Mouse (Mus musculus) gastrocnemius, postnatal 14 days (tissue): ENCODE results near the gene Pklr. TPM values are rescaled to one million over a fixed set of nuclear protein-coding genes. Genes with fewer than 3 reads are reported as not detected.
A peak's percentile ranks its signal among the peaks of the same experiment; 100 is the strongest.
"Not testable (repeated sequence)": the region's sequence is repeated elsewhere in the genome, so short reads cannot be mapped to it uniquely, and the experiment has no call there.

Experiments
- DNase-seq: peaks from one replicate; pipeline ENCODE4 v3.0.0; 2021; ENCODE audit warnings: mixed read lengths
- intact Hi-C: fragments of 180-260 bp; cut with DNase I; formaldehyde crosslinking; loops from one replicate; pipeline ENCODE4 v1.15.1; 2025; ENCODE audit warnings: low total_unique reads
- total RNA-seq, 2 experiments: library from RNA; stranded (reverse); gene quantifications; 2 replicates each; pipeline ENCODE4 v1.2.3; 2021

The Pklr gene
- total RNA-seq, 2 experiments from 2014 or later, result not detected

- intact Hi-C loops, result loop anchor here (5.0 kb wide), 2 partner anchors 52 to 67 kb away; partner anchors contain the start of gene Rusc1
Measured at GRCm38 (mm10) chr3:89159616-89160344, 23.8 kb downstream of the Pklr start, which contains the start of gene Hcn3. Hcn3 (minus strand) TSS chr3:89160196.

DNA sequence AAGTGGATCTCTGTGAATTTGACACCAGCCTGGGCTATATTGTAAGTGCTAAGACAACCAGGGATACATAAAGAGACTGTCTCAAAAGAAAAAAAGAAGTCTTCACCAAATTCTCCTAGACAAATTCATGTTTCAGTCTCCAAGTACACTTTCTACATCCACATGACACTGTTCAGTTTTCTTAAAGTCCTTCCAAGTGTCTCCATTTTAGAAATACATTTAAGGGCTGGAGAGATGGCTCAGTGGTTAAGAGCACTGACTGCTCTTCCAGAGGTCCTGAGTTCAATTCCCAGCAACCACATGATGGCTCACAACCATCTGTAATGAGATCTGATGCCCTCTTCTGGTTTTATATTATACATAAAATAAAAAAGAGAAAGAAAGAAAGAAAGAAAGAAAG is 25.3 kb downstream of the Pklr start:
- DNase-seq, intact Hi-C loops: not testable (repeated sequence)

More at GRCm38 (mm10) chr3:89159616-89160344, 23.8 kb downstream of the Pklr start, which contains the start of gene Hcn3:
- DNase-seq, result peak; percentile 68

DNA sequence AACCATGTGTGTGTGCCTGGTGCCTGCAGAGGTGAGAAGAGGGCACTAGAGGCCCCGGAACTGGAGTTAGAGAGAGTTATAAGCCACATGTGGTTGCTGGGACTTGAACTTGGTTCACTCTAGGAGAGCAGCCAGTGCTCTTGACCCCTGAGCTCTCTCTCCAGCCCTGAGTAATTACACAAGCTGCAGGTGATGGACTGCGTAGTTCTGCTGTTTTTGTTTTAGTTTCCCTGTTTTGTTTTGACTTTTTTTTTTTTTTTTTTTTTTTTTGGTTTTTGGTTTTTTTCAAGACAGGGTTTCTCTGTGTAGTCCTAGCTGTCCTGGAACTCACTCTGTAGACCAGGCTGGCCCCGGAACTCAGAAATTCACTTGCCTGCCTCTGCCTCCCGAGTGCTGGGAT is 25.8 kb downstream of the Pklr start:
- DNase-seq, result no peak
- intact Hi-C loops, result no loop called here

DNA sequence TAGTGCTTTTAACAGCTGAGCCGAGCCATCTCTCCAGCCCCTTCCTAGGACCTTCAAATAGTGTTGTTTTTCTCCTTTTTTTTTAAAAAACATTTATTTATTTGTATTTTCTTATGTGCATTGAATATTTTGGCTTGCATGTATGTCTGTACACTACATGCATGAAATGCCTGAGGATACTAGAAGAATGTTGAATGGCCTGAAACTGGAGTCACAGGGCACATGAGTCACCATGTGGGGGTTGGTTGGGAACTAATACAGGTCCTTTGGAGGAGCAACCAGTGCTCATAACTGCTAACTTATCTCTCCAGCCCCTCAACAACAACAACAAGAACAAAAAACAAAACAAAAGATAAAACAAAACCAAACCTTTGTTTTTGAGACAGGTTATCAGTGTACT is 27.2 kb downstream of the Pklr start:
- DNase-seq, result no peak
- intact Hi-C loops, result no loop called here

GRCm38 (mm10) chr3:89163643-89164245 is 27.8 kb downstream of the Pklr start:
- intact Hi-C loops, result no loop called here
- no peak for DNase-seq

DNA sequence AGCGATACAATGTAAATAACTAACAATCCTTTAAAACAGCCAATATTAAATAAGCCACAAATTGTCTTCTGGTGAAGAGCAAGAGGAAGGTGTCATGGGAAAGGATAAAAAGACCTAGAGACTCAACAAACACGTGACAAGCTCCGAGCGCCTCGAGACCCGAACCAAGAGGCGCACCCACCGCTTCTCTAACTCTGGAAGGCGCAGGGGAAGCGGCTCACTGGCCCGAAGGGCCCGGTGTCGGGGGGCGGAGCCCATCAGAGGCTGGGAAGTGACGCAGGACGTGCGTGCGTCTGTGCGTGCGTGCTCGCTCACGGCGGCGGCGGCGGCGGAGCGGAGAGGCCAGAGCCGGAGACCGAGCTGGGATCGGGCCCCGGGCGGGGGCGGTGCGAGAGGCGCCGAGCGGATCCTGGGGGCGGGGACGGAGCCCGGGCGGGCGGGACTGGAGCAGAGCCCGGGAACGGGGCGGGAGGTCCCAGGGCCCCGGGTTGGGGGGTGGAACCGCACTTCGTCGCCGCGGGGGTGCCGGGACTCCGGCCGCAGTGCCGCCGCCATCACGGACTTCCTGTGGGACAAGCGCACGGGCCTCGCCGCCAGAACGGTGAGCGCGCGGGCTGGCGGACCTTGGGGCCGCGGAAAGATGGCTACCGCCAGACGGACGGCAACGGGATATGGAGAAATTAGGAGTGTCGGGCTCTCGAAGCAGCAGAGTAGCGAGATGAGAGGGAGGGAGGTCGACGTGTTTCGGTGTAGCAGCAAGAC is 28.7 kb downstream of the Pklr start, which contains the start of gene Clk2:
Clk2 (plus strand) TSS at position 290 of the 762 bp plus-strand sequence.
- intact Hi-C loops, result no loop called here
- peak; percentile 95 for DNase-seq

GRCm38 (mm10) chr3:89165268-89165870 is 29.4 kb downstream of the Pklr start:
- no peak for DNase-seq
- intact Hi-C loops, result no loop called here

GRCm38 (mm10) chr3:89166945-89167344 is 31.0 kb downstream of the Pklr start:
- intact Hi-C loops, result no loop called here
- no peak for DNase-seq

DNA sequence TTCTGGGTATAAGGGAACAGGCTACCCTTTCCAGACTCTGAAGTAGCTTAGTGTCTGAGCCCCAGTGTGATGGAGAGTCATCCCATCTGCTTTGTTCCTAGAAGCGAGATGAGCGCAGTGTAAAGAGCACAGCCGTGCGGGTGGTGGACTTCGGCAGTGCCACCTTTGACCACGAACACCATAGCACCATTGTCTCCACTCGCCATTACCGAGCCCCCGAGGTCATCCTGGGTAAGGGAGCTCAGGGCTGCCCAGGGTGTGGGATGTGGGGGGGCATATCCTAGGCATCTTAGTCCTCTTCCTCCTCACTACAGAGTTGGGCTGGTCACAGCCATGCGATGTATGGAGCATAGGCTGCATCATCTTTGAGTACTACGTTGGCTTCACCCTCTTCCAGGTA is 38.9 kb downstream of the Pklr start:
- DNase-seq, result no peak
- intact Hi-C loops, result no loop called here

DNA sequence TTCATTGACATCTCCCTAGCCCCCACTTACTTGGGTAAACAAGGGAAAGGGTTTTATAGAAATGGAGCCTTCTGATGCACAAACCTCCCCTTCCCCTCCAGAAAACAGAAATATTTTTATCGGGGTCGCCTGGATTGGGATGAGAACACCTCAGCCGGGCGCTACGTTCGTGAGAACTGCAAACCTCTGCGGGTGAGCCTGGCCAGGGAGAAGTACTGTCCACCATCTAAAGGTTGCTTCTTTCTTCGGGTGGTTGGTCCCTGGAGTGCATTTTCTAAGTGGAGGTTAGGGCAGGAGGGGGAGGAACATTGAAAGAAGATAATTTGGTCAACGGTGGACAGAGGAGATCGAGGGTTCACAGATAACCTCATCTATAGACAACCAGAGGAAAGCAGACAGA is 39.6 kb downstream of the Pklr start:
- DNase-seq, result no peak
- intact Hi-C loops, result no loop called here

GRCm38 (mm10) chr3:89176421-89176820 is 40.5 kb downstream of the Pklr start:
- intact Hi-C loops, result no loop called here
- DNase-seq, result no peak

DNA sequence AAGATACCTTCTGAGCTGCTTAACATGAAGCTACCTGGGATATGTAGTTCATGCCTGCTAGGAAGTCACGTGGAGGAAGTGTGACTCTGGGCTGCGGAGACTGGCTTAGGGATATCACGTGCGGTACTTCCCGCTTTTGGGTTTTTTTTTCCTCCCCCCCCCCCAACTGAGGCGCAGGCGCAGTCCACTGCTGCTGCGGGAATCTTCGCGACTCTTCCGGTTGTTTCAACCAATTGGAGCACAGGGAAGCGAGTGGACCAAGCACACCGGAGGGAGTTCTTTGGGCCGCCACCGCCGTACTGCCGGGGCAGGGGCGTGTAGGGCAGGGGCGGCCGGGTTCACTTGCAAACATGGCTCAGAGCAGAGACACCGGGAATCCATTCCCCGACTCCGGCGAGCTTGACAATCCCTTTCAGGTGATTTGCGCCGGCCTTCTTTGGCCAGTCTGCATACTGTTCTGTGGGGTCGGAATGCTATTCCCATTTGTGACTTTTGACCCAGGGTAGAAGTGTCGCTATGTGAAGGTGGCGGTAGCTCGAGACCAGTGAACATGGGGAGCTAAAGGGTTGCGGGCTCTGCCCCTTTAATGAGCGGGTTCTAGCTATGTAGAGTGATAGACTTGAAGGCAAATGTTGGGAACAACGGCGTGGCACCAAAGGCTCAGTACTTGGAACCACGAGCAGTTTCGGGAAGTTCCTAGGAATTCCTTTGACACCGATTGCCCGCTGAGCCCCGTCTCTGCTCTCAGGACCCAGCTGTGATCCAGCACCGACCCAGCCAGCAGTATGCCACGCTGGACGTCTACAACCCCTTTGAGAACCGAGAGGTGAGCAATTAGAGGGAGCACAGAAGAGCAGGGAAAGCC is 41.5 kb downstream of the Pklr start, which contains the start of gene Scamp3:
Scamp3 (plus strand) TSS at position 232 of the 865 bp plus-strand sequence.
- intact Hi-C loops, result no loop called here
- peak; percentile 82 for DNase-seq

DNA sequence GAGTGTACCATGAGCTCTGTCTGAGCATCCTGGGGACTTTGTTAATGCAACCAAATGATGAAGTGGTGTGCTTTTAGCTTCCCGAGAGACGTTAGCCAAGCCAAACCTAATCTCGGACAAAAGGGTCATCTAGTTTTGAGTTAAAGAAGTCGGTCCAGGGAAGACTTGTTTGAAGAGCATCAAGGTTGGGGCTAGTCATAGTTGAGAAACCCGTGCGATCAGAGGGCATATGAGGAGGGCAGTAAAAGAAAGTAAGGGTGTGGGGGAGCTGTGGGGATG is 42.1 kb downstream of the Pklr start:
- no peak for DNase-seq
- intact Hi-C loops, result no loop called here

DNA sequence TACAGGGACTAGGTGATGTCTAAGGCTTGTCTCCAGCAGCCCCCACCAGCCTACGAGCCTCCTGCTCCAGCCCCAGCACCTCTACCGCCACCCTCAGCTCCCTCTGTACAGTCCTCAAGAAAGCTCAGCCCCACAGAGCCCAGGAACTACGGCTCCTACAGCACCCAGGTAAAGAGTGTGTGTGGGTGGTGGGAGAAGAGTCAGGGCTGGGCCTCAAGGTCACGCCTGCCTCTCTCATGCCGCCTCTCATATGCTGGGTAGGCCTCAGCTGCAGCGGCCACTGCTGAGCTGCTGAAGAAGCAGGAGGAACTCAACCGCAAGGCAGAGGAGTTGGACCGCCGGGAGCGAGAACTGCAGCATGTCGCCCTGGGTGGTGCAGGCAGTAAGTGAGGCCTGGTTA is 43.1 kb downstream of the Pklr start:
- intact Hi-C loops, result no loop called here
- DNase-seq, result no peak

- DNase-seq, result no peak
- intact Hi-C loops, result no loop called here
Measured at GRCm38 (mm10) chr3:89181749-89182500, 46.0 kb downstream of the Pklr start.

- intact Hi-C loops, result no loop called here
Measured at GRCm38 (mm10) chr3:89182531-89183057, 46.7 kb downstream of the Pklr start.

GRCm38 (mm10) chr3:89183058-89183958 is 47.4 kb downstream of the Pklr start, which contains the start of gene Fam189b:
Fam189b (plus strand) TSS chr3:89183143.
- intact Hi-C loops, result no loop called here
- DNase-seq, result peak; percentile 87

More at GRCm38 (mm10) chr3:89182531-89183057, 46.7 kb downstream of the Pklr start:
- DNase-seq, result no peak
